Mouse (Mus musculus): ENCODE results near the gene Rgs14. TPM values are rescaled to one million over a fixed set of nuclear protein-coding genes. Genes with fewer than 3 reads are reported as not detected.

Gene Rgs14
- polyA plus RNA-seq, 1 experiment = not detected

GRCm38 (mm10) chr13:55414743-55415380 lies 45.3 kb downstream of the Rgs14 start, which contains the start of gene Pfn3:
TSS of gene Pfn3 (minus strand) at chr13:55415232.
- no peak within 1 kb of the TSS for H3K4me3 ChIP-seq (ENCODE audit: insufficient read depth, low read length)
- no peak within 1 kb of the TSS for H3K27ac ChIP-seq (ENCODE audit: insufficient read depth, low read length)
- no peaks in the 10 kb centered on the region for H3K4me1 ChIP-seq (ENCODE audit: control insufficient read depth, insufficient read depth, low read length)
- no peak for TF ChIP-seq POLR2A (IDR thresholded peaks at IDR 0.05; ENCODE audit: low read depth, low read length)
- no peak for TF ChIP-seq CTCF (IDR thresholded peaks at IDR 0.05; ENCODE audit: borderline replicate concordance, insufficient read depth, low read length)

GRCm38 (mm10) chr13:55418004-55418403 lies 48.5 kb downstream of the Rgs14 start:
- Histone ChIP-seq H3K4me3 (ENCODE audit: insufficient read depth, low read length) (no peak overlapping the region), H3K4me1 (ENCODE audit: control insufficient read depth, insufficient read depth, low read length) (no peaks in the 10 kb centered on the region), H3K27ac (ENCODE audit: insufficient read depth, low read length) (no peak overlapping the region)
- TF ChIP-seq POLR2A (IDR thresholded peaks at IDR 0.05; ENCODE audit: low read depth, low read length) (no peak), CTCF (IDR thresholded peaks at IDR 0.05; ENCODE audit: borderline replicate concordance, insufficient read depth, low read length) (peak; percentile 54)

GRCm38 (mm10) chr13:55419142-55419541 lies 49.6 kb downstream of the Rgs14 start:
- Histone ChIP-seq H3K4me1 (ENCODE audit: control insufficient read depth, insufficient read depth, low read length) (no peaks in the 10 kb centered on the region), H3K4me3 (ENCODE audit: insufficient read depth, low read length) (no peak overlapping the region), H3K27ac (ENCODE audit: insufficient read depth, low read length) (no peak overlapping the region)
- no peak for TF ChIP-seq POLR2A (IDR thresholded peaks at IDR 0.05; ENCODE audit: low read depth, low read length)
- no peak for TF ChIP-seq CTCF (IDR thresholded peaks at IDR 0.05; ENCODE audit: borderline replicate concordance, insufficient read depth, low read length)

- H3K27ac ChIP-seq (ENCODE audit: insufficient read depth, low read length) = no peak overlapping the region
- no peak for TF ChIP-seq POLR2A (IDR thresholded peaks at IDR 0.05; ENCODE audit: low read depth, low read length)
- TF ChIP-seq CTCF (IDR thresholded peaks at IDR 0.05; ENCODE audit: borderline replicate concordance, insufficient read depth, low read length) = no peak
- no peaks in the 10 kb centered on the region for H3K4me1 ChIP-seq (ENCODE audit: control insufficient read depth, insufficient read depth, low read length)
- H3K4me3 ChIP-seq (ENCODE audit: insufficient read depth, low read length) = no peak overlapping the region
These were observed 50.7 kb downstream of the Rgs14 start for GRCm38 (mm10) chr13:55420018-55420932.

- no peak overlapping the region for H3K27ac ChIP-seq (ENCODE audit: insufficient read depth, low read length)
- H3K4me1 ChIP-seq (ENCODE audit: control insufficient read depth, insufficient read depth, low read length) = no peaks in the 10 kb centered on the region
- TF ChIP-seq POLR2A (IDR thresholded peaks at IDR 0.05; ENCODE audit: low read depth, low read length) = no peak
- TF ChIP-seq CTCF (IDR thresholded peaks at IDR 0.05; ENCODE audit: borderline replicate concordance, insufficient read depth, low read length) = peak; percentile 86
- H3K4me3 ChIP-seq (ENCODE audit: insufficient read depth, low read length) = no peak overlapping the region
These were observed 51.6 kb downstream of the Rgs14 start for GRCm38 (mm10) chr13:55420933-55421800.

- Histone ChIP-seq H3K27ac (ENCODE audit: insufficient read depth, low read length) (no peak within 1 kb of the TSS), H3K4me1 (ENCODE audit: control insufficient read depth, insufficient read depth, low read length) (no peaks in the 10 kb centered on the region), H3K4me3 (ENCODE audit: insufficient read depth, low read length) (no peak within 1 kb of the TSS)
- no peak for TF ChIP-seq CTCF (IDR thresholded peaks at IDR 0.05; ENCODE audit: borderline replicate concordance, insufficient read depth, low read length)
These were observed 57.1 kb downstream of the Rgs14 start, which contains the start of gene F12 for GRCm38 (mm10) chr13:55426613-55427012. TSS of gene F12 (minus strand) at chr13:55426793.

GRCm38 (mm10) chr13:55429226-55429888 lies 59.8 kb downstream of the Rgs14 start:
- Histone ChIP-seq H3K27ac (ENCODE audit: insufficient read depth, low read length) (no peak overlapping the region), H3K4me1 (ENCODE audit: control insufficient read depth, insufficient read depth, low read length) (no peaks in the 10 kb centered on the region), H3K4me3 (ENCODE audit: insufficient read depth, low read length) (no peak overlapping the region)
- TF ChIP-seq CTCF (IDR thresholded peaks at IDR 0.05; ENCODE audit: borderline replicate concordance, insufficient read depth, low read length) (no peak), POLR2A (IDR thresholded peaks at IDR 0.05; ENCODE audit: low read depth, low read length) (no peak)

- no peak for TF ChIP-seq POLR2A (IDR thresholded peaks at IDR 0.05; ENCODE audit: low read depth, low read length)
- no peak for TF ChIP-seq CTCF (IDR thresholded peaks at IDR 0.05; ENCODE audit: borderline replicate concordance, insufficient read depth, low read length)
- Histone ChIP-seq H3K4me3 (ENCODE audit: insufficient read depth, low read length) (no peak overlapping the region), H3K4me1 (ENCODE audit: control insufficient read depth, insufficient read depth, low read length) (no peaks in the 10 kb centered on the region), H3K27ac (ENCODE audit: insufficient read depth, low read length) (no peak overlapping the region)
These were observed 61.0 kb downstream of the Rgs14 start for GRCm38 (mm10) chr13:55430566-55430965.
